Mouse (Mus musculus) stomach, embryonic 15.5 days (tissue): ENCODE data around the gene Mrpl53. TPM values are rescaled to one million over a fixed set of nuclear protein-coding genes. Genes with fewer than 3 reads are reported as not detected.
A peak's percentile ranks its signal among the peaks of the same experiment; 100 is the strongest.
"Not testable (repeated sequence)": the region's sequence is repeated elsewhere in the genome, so short reads cannot be mapped to it uniquely, and the experiment has no call there.

ENCODE experiments used
- ATAC-seq: fragments of 200-750 bp; cut with Nextera tagmentation; 2 replicates; pipeline ENCODE4 v1.8.0; 2017; ENCODE audit warnings: low read depth, moderate number of reproducible peaks, moderate TSS enrichment; ENCODE audit not compliant: insufficient read depth, low FRiP score
- H3K27ac ChIP-seq: fragments of 300-500 bp; sonication (generic); 2 replicates; pipeline ENCODE4 v1.5.1; 2015; ENCODE audit warnings: mild to moderate bottlenecking, inconsistent platforms
- H3K27me3 ChIP-seq: fragments of 300-500 bp; sonication (generic); replicated peaks from 2 replicates; pipeline ENCODE4 v1.6.1; 2015; ENCODE audit warnings: inconsistent platforms
- H3K36me3 ChIP-seq: fragments of 300-500 bp; sonication (generic); 2 replicates; pipeline ENCODE4 v1.6.1; 2015; ENCODE audit warnings: inconsistent platforms
- H3K4me1 ChIP-seq: fragments of 300-500 bp; sonication (generic); 2 replicates; pipeline ENCODE4 v1.6.1; 2015; ENCODE audit warnings: inconsistent platforms
- H3K4me2 ChIP-seq: fragments of 300-500 bp; sonication (generic); 2 replicates; pipeline ENCODE4 v1.6.1; 2015; ENCODE audit warnings: mild to moderate bottlenecking, inconsistent platforms
- H3K4me3 ChIP-seq: fragments of 300-500 bp; sonication (generic); replicated peaks from 2 replicates; pipeline ENCODE4 v1.5.1; 2015; ENCODE audit warnings: inconsistent platforms
- H3K9ac ChIP-seq: fragments of 300-500 bp; sonication (generic); 2 replicates; pipeline ENCODE4 v1.6.1; 2015; ENCODE audit warnings: inconsistent platforms
- H3K9me3 ChIP-seq: fragments of 300-500 bp; sonication (generic); 2 replicates; pipeline ENCODE4 v1.6.1; 2016; ENCODE audit warnings: inconsistent platforms
- WGBS: fragments of 180-500 bp; shearing (Covaris S2); methylation state at CpG from one replicate; pipeline ENCODE4 v1.1.7; 2015; 5-methylcytosine and 5-hydroxymethylcytosine counted together
- polyA plus RNA-seq: library from polyadenylated mRNA; unstranded; fragments of >200 nt; fragmentation: Nextera tagmentation; extraction: Ambion mirVana; gene quantifications from 2 replicates; pipeline ENCODE4 v1.2.1, GENCODE M21; 2015

Gene Mrpl53
- polyA plus RNA-seq, 1 experiment from 2014 or later, result 136 TPM

DNA sequence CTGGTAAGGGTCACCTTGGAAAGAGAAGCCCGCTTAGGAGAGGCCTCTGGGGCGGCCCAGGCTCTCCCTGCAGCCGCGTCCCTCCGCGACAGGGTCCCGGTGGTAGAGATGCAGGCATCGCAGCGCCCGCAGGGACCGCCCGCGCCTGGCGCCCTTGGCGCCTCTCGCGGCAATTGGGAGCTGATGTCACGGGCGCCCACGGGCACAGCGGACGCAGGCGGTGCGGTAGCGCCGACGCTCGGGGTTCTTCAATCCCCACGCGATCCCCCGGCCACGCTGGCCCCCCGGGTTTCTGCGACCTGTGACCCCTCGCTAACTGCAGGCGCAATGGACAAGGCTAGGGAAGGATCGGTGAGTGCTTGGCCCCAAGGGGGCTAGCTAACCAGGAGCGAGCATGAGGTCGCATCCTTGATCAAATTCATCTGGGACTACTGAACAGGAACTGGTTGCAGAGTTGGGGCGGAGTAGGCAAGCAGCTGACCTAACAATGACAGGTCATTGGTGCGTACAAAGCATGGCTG lies 33.4 kb downstream of the Mrpl53 start:
- Histone ChIP-seq H3K4me2 (peak overlapping the region; percentile 50), H3K4me1 (peaks cover 33% of the 10 kb centered on the region), H3K9me3 (no peaks in the 10 kb centered on the region), H3K36me3 (peaks cover 4% of the 10 kb centered on the region), H3K4me3 (peak overlapping the region; percentile 23), H3K27ac (peak overlapping the region; percentile 44), H3K9ac (no peak overlapping the region; the same call in 1 of the 2 replicates), H3K27me3 (no peaks in the 10 kb centered on the region)
- WGBS, result 12% methylated on average over 41 of the region's 41 CpGs
- ATAC-seq, result no peak

DNA sequence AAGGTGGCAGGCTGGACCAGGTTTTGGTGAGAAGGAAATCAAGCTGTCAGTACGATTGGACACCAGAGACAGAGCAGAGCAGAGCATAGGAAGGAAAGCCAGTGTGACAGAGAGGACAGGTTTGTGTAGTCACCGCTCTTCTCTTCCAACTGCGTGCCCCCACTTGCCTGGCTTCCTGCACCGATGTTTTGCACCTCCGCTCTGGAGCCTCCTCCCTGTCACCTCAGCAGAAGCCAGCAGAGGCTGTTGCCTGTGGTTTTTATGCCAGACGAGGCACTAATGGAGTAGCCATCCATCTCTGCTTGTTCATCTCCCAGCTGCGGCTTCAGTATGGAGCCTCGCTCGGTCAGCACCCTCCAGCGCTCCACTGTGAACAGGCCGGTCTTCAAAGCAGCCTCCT lies 34.0 kb downstream of the Mrpl53 start:
- no peak overlapping the region for H3K9ac ChIP-seq
- ATAC-seq, result no peak
- H3K36me3 ChIP-seq, result peaks cover 4% of the 10 kb centered on the region
- peak overlapping the region; percentile 44; the same call in 1 of the 2 replicates for H3K27ac ChIP-seq
- peaks cover 31% of the 10 kb centered on the region for H3K4me1 ChIP-seq
- H3K9me3 ChIP-seq, result no peaks in the 10 kb centered on the region
- 53% methylated on average over 11 of the region's 11 CpGs for WGBS
- H3K27me3 ChIP-seq, result no peaks in the 10 kb centered on the region
- peak overlapping the region; percentile 50; the same call in 1 of the 2 replicates for H3K4me2 ChIP-seq
- no peak overlapping the region for H3K4me3 ChIP-seq

DNA sequence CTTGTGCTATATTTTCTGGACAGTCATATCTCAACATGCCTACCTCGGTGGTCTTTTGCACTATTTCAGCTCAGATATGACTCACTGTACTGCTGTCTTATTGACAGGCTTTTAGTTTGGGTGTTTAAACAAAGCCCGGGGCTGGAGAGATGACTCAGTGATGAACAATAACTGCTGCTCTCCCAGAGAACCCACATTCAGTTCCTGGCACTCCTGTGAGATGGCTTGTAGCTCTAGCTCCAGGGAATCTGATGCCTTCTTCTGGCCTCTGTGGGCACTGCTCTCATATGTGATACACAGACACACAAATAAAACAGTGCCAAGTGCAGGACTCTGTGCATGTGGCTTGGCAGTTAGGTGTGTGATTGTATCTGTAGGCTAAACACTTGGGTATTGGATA lies 36.4 kb downstream of the Mrpl53 start:
- Histone ChIP-seq H3K27ac (no peak overlapping the region), H3K4me2 (no peak overlapping the region), H3K36me3 (peaks cover 21% of the 10 kb centered on the region), H3K27me3 (no peaks in the 10 kb centered on the region), H3K9me3 (no peaks in the 10 kb centered on the region), H3K4me1 (peaks cover 14% of the 10 kb centered on the region), H3K4me3 (no peak overlapping the region), H3K9ac (no peak overlapping the region)
- ATAC-seq, result no peak
- WGBS, result 53% methylated on average over 2 of the region's 2 CpGs

DNA sequence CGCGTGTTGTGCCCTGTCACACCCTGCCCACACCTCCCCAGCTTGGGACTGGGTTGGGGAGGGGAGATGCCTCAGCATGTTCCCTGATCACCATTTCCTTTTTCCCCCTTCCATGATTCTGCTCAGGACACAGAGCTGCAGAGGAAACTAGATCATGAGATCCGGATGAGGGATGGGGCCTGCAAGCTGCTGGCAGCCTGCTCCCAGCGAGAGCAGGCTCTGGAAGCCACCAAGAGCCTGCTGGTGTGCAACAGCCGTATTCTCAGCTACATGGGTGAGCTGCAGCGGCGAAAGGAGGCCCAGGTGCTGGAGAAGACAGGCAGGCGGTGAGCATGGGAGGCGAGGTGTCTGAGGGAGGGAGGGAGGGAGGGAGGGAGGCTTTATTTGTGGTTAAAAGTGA lies 37.0 kb downstream of the Mrpl53 start:
- WGBS, result 66% methylated on average over 9 of the region's 9 CpGs
- no peaks in the 10 kb centered on the region for H3K9me3 ChIP-seq
- no peak overlapping the region for H3K9ac ChIP-seq
- no peak for ATAC-seq
- H3K4me3 ChIP-seq, result no peak overlapping the region
- no peak overlapping the region for H3K27ac ChIP-seq
- peaks cover 21% of the 10 kb centered on the region for H3K36me3 ChIP-seq
- no peaks in the 10 kb centered on the region for H3K27me3 ChIP-seq
- H3K4me2 ChIP-seq, result no peak overlapping the region
- peaks cover 14% of the 10 kb centered on the region for H3K4me1 ChIP-seq

DNA sequence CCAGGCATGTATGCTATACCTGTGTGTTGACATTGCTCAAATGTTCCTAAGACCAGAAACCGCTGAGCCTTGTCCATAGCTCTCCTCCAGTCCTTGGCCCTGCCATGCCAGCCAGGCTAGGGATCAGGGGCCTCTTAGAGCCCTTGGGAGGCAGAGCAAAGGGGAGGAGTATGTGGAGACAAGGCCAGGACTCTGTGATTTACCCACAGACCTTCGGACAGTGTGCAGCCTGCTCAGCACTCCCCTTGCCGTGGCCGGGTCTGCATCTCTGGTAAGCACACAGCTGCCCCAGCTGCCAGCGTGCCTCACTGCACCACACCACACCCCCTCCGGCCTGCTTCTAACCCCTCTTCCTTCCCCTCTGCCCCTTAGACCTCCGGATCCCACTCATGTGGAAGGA lies 38.4 kb downstream of the Mrpl53 start:
- WGBS, result 56% methylated on average over 7 of the region's 7 CpGs

DNA sequence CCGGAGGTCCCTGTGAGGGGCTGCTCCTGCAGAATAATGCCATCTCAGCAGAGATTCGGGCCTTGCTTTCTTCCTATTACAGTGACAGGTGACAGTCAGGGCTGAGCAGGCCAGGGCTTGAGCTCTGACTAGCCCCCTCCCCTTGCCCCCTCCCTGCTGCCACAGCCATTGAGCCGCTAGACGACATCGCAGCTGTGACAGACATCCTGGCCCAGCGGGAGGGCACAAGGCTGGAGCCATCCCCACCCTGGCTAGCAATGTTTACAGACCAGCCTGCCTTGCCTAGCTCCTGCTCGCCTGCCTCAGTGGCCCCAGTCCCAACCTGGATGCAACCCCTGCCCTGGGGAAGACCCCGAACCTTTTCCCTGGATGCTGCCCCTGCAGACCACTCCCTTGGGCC lies 42.9 kb downstream of the Mrpl53 start:
- ATAC-seq, result no peak
- Histone ChIP-seq H3K4me1 (peaks cover 8% of the 10 kb centered on the region; the same call in 1 of the 2 replicates), H3K9ac (no peak overlapping the region), H3K4me2 (no peak overlapping the region), H3K27me3 (no peaks in the 10 kb centered on the region), H3K36me3 (peaks cover 23% of the 10 kb centered on the region), H3K27ac (no peak overlapping the region), H3K4me3 (no peak overlapping the region), H3K9me3 (no peaks in the 10 kb centered on the region)
- 41% methylated on average over 8 of the region's 8 CpGs for WGBS

More for the DNA sequence above, 38.4 kb downstream of the Mrpl53 start:
- no peak overlapping the region for H3K4me3 ChIP-seq
- H3K4me2 ChIP-seq, result no peak overlapping the region
- no peak for ATAC-seq
- H3K27me3 ChIP-seq, result no peaks in the 10 kb centered on the region
- H3K27ac ChIP-seq, result no peak overlapping the region
- H3K9me3 ChIP-seq, result no peaks in the 10 kb centered on the region
- no peak overlapping the region for H3K9ac ChIP-seq
- H3K36me3 ChIP-seq, result peaks cover 26% of the 10 kb centered on the region
- peaks cover 8% of the 10 kb centered on the region for H3K4me1 ChIP-seq

DNA sequence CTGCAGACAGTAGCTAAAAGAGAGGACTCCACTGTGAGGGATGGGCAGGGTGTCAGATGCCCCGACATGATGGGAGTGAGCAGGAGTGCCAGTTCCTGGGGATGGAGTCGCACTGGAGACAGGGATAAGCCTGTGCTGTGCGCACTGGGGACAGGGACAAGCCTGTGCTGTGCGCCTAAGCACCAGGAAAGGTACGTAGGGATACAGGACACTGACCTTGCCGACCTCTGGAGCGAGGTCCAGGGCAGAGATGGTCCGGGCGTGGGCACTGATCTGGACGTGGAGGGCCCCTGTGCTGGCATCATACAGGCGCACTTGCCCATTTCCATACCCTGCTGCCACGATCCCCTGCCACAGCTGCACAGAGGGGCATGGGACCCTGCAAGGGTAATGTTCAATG lies 44.2 kb downstream of the Mrpl53 start:
- H3K27ac ChIP-seq, result no peak overlapping the region
- peaks cover 21% of the 10 kb centered on the region for H3K36me3 ChIP-seq
- peaks cover 8% of the 10 kb centered on the region; the same call in 1 of the 2 replicates for H3K4me1 ChIP-seq
- H3K4me2 ChIP-seq, result no peak overlapping the region
- H3K4me3 ChIP-seq, result no peak overlapping the region
- no peak overlapping the region for H3K9ac ChIP-seq
- 84% methylated on average over 12 of the region's 12 CpGs for WGBS
- no peaks in the 10 kb centered on the region for H3K27me3 ChIP-seq
- no peak for ATAC-seq
- H3K9me3 ChIP-seq, result no peaks in the 10 kb centered on the region

DNA sequence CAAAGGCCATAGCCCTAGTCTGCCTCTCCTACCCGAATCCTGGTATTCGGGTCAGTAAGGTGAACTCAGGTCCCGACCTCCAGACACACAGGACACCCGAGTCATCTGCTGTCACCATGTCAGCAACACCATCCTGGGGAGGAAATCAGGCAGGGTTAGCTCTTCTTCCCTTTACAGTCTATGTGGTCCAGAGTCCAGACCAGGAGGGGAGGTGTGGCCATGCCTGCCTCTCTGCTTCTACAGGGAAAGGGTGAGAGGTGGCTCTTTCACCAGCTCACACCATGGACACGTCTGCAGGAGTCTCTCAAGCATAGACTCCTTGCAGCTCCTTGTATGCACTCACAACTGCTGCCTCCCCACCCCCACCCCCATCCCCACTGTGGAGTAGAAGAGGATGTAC lies 44.6 kb downstream of the Mrpl53 start:
- H3K4me1 ChIP-seq, result peaks cover 8% of the 10 kb centered on the region; the same call in 1 of the 2 replicates
- H3K36me3 ChIP-seq, result peaks cover 17% of the 10 kb centered on the region
- no peak overlapping the region for H3K4me3 ChIP-seq
- no peak for ATAC-seq
- no peaks in the 10 kb centered on the region for H3K9me3 ChIP-seq
- H3K4me2 ChIP-seq, result no peak overlapping the region
- H3K9ac ChIP-seq, result no peak overlapping the region
- WGBS, result 74% methylated on average over 5 of the region's 5 CpGs
- H3K27ac ChIP-seq, result no peak overlapping the region
- H3K27me3 ChIP-seq, result no peaks in the 10 kb centered on the region

DNA sequence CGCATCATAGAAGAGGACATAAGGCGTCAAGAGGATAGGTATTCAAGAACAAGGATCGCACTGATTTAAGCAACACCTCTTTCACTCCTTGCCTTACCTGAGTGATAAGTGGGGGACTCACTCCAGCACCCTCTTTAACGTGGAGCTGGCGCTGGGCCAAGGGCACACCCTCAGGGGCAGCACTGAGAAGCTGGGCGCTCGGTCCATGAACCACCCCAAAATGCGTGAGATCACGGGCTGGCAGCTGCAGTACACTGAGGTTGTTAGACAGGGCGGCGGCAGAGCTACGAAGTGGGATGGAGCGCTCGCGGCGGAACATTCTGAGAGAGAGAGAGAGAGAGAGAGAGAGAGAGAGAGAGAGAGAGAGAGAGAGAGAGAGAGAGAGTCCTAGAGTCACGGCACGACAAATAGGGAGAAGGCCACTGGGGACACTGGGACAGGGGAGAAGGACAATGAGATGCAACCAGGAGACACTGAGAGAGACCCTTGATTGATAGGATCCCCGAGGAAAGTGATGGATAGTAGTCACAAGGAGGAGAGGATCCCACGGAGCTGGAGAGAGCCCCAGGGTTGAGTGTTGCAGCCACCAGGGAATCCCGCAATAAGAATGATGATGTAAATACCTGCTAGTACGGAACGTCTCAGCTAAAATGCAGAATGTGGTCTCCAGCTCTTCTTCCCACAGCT lies 46.9 kb downstream of the Mrpl53 start:
- no peak overlapping the region for H3K27ac ChIP-seq
- H3K4me1 ChIP-seq, result peaks cover 8% of the 10 kb centered on the region; the same call in 1 of the 2 replicates
- peak overlapping the region; percentile 92 for H3K4me2 ChIP-seq
- 9% methylated on average over 23 of the region's 23 CpGs for WGBS
- peaks cover 3% of the 10 kb centered on the region for H3K27me3 ChIP-seq
- peak overlapping the region; percentile 55 for H3K4me3 ChIP-seq
- H3K9ac ChIP-seq, result no peak overlapping the region; the same call in 1 of the 2 replicates
- no peak for ATAC-seq
- H3K9me3 ChIP-seq, result no peaks in the 10 kb centered on the region
- H3K36me3 ChIP-seq, result 0 out of 2 replicates have a peak, but pooled peaks cover 5% of the 10 kb centered on the region

DNA sequence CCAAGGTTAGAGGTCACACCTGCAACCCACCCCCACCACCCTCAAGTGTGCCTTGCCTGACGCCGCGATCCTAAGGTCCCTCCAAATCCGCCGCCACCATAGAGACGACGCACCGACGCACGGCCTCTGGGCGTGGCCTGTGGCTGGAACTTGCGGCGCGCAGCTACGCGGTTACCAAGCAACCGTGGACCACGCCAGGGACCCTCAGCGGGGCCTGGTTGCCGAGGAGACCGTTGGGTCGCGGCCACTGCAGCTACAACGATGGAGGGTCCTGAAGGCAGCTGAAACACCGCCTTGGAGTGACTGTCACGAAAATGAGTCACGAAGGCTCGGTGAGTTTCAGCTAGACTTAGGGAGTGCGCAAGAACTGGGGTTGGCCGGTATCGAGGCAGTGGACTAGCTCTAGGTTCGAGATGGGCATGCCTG lies 47.4 kb downstream of the Mrpl53 start, which contains the start of the genes Wdr54 and 1700003E16Rik:
TSS of gene Wdr54 (minus strand) at position 139 of the 426 bp plus-strand sequence.
TSS of gene 1700003E16Rik (plus strand) at position 146 of the 426 bp plus-strand sequence.
- H3K4me2 ChIP-seq, result peak within 1 kb of the TSS; percentile 92

DNA sequence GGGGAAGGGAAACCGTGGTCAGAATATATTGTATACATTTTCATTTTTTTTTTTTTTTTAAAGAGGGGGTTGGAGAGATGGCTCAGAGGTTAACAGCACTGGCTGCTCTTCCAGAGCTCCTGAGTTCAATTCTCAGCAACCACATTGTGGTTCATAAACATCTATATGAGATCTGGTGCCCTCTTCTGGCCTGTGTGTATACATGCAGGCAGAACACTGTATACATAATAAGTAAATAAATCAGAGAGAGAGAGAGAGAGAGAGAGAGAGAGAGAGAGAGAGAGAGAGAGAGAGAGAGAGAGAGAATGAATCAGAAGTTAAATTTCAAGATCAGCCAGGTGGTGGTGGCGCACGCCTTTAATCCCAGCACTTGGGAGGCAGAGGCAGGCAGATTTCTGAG lies 50.6 kb downstream of the Mrpl53 start:
- not testable (repeated sequence) for H3K9me3 ChIP-seq, H3K27ac ChIP-seq, H3K4me2 ChIP-seq, H3K9ac ChIP-seq, H3K36me3 ChIP-seq, ATAC-seq, H3K4me3 ChIP-seq
- WGBS, result 27% methylated on average over 3 of the region's 3 CpGs
- H3K4me1 ChIP-seq, result peaks cover 24% of the 10 kb centered on the region
- H3K27me3 ChIP-seq, result peaks cover 19% of the 10 kb centered on the region

More for the DNA sequence above, 47.4 kb downstream of the Mrpl53 start, which contains the start of the genes Wdr54 and 1700003E16Rik:
- no peak within 1 kb of the TSS for H3K27ac ChIP-seq
- no peak within 1 kb of the TSS; the same call in 1 of the 2 replicates for H3K9ac ChIP-seq
- H3K36me3 ChIP-seq, result 0 out of 2 replicates have a peak, but pooled peaks cover 5% of the 10 kb centered on the region
- ATAC-seq, result peak; percentile 65
- no peaks in the 10 kb centered on the region for H3K9me3 ChIP-seq
- peak within 1 kb of the TSS; percentile 55 for H3K4me3 ChIP-seq
- peaks cover 9% of the 10 kb centered on the region for H3K27me3 ChIP-seq
- under 1% methylated on average over 32 of the region's 32 CpGs for WGBS
- H3K4me1 ChIP-seq, result peaks cover 10% of the 10 kb centered on the region; the same call in 1 of the 2 replicates
